Mouse (Mus musculus): ENCODE results near the gene Mthfd1. TPM values are rescaled to one million over a fixed set of nuclear protein-coding genes. Genes with fewer than 3 reads are reported as not detected.

The Mthfd1 gene
- total RNA-seq, 2 experiments from 2014 or later, result 29.4 to 29.7 TPM

DNA sequence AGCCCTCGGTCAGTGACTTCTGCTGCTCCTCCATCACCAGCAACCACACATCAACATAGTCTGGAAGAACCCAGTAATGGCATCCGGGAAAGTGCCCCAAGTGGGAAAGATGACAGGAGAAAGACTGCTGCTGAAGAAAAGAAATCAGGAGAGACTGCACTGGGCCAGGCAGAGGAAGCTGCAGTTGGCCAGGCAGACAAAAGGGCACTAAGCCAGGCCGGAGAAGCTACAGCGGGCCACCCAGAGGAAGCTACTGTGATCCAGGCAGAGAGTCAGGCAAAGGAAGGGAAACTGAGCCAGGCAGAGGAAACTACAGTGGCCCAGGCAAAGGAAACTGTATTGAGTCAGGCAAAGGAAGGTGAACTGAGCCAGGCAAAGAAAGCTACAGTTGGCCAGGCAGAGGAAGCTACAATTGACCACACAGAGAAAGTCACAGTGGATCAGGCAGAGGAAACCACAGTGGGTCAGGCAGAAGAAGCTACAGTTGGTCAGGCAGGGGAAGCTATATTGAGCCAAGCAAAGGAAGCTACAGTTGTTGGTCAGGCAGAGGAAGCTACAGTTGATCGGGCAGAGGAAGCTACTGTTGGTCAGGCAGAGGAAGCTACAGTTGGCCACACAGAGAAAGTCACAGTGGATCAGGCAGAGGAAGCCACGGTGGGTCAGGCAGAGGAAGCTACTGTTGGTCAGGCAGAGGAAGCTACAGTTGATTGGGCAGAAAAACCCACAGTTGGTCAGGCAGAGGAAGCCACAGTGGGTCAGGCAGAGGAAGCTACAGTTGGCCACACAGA is 73.7 kb downstream of the Mthfd1 start:
- intact Hi-C loops (cut with DNase I), result no loop called here

DNA sequence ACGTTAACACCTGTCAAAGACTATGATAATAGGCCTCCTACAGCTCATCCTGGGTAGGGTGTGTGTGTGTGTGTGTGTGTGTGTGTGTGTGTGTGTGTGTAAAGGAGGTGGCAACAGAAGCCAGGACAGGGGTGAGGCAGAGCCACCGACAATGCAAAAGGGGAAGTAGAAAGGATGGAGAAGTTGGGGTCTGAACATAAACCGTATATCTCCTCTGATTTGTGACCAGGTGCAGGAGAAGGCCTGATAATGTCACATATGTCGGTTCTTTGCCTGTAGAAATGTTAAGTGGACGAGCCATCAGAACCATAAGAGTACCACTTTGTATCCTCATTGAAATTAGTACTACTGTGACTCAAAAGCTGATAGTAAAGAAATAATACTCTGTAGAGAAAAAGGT is 78.6 kb downstream of the Mthfd1 start:
- DNase-seq, result no peak
- intact Hi-C loops (cut with DNase I), result no loop called here

More for the DNA sequence above, 73.7 kb downstream of the Mthfd1 start:
- DNase-seq, result no peak

DNA sequence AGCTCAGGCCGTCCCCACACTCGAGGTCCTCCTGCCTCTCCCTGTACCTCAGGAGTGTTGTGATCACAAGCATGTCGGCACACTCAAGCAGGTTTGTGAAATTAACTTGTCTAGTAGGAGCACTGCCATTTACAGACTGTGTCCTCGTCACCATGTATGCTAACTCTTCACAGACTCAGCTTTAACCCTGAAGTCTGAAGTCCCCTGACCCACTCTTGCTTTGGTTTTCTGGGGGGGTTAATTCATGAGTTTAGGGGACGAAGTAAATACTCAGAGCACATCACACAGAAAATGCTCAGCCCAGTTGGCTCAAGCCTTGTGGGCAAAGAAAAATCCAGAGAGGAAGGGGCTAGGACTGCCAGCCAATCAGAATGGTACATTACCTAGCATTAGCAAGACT is 80.5 kb downstream of the Mthfd1 start:
- no peak for DNase-seq
- intact Hi-C loops (cut with DNase I), result no loop called here

DNA sequence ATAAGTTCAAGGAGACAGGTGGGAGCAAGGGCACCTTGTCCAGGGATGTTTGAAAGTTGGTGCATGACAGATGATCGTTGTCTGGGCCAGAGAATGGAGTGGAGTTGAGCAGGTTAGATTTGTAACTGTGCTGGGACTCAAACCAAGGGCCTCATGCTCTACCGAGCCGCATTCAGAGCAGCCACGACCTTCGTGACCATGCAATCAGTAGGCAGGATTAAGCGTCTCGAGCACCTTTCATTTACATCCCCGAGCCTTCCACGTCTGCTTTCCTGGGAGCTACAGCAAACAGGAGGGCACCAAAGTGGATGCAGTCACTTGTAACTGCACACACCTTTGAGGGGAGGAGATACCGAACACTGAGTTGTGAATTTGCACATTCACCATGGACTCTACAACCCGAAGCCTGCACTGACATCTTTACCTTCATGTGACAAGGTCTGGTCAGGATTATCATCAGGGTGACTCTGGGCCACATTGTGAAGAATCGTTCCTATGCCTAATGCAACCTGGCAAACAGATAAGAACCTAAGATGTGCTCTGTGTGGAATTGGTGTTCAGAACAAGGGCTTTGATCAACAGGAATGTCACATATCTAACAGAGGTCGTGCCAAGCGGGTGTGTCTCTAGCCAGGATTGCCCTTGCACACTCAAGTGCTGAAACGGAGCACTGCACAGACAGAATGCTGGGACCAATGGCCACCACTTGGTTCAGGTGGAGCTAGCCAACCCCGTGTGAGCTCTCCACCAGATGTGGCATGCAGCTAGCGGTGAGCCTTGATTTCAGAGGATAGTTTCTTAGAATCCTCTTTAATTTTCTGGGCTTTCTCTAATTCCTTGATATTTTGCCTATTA is 81.2 kb downstream of the Mthfd1 start:
- intact Hi-C loops (cut with DNase I), result no loop called here
- no peak for DNase-seq

- intact Hi-C loops (cut with DNase I), result loop anchor here (2.0 to 10.0 kb wide), 3 partner anchors 74 to 384 kb away; no protein-coding TSS in a partner anchor
Observed at GRCm38 (mm10) chr12:76341080-76341479, 86.0 kb downstream of the Mthfd1 start.

GRCm38 (mm10) chr12:76345759-76346455 is 90.8 kb downstream of the Mthfd1 start:
- DNase-seq, result peak in 1 of 2 experiments; percentile 14
- intact Hi-C loops (cut with DNase I), result loop anchor here (10.0 kb wide), 1 partner anchor 379 kb away; no protein-coding TSS in a partner anchor

More at GRCm38 (mm10) chr12:76341080-76341479, 86.0 kb downstream of the Mthfd1 start:
- DNase-seq, result peak; percentile 48 to 76

- no peak for DNase-seq
Observed at GRCm38 (mm10) chr12:76349680-76350220, 94.7 kb downstream of the Mthfd1 start.

GRCm38 (mm10) chr12:76360868-76361267 is 105.8 kb downstream of the Mthfd1 start:
- intact Hi-C loops (cut with DNase I), result no loop called here
- DNase-seq, result no peak

More at GRCm38 (mm10) chr12:76349680-76350220, 94.7 kb downstream of the Mthfd1 start:
- intact Hi-C loops (cut with DNase I), result loop anchor here (10.0 kb wide), 1 partner anchor 375 kb away; no protein-coding TSS in a partner anchor

GRCm38 (mm10) chr12:76361405-76362302 is 106.6 kb downstream of the Mthfd1 start:
- intact Hi-C loops (cut with DNase I), result no loop called here

DNA sequence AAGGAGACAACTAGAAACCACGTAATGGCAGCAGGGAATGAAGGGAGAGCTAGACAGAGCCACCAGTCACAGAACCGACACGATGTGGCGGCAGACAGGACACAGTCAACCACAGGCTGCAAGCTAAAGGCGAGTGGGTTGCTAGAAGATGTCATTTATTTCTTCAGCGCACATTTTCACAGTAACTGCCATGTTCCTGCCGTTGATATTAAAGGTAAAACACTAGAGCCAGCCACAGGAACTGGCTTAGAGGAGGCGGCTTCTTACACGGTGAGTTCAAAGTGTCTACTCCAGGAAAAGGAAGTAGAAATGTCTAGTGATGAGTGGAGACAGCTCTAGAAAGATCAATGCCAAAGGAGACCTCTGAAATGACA is 107.2 kb downstream of the Mthfd1 start:
- intact Hi-C loops (cut with DNase I), result no loop called here
- DNase-seq, result no peak

More at GRCm38 (mm10) chr12:76361405-76362302, 106.6 kb downstream of the Mthfd1 start:
- DNase-seq, result no peak

GRCm38 (mm10) chr12:76366276-76366675 is 111.2 kb downstream of the Mthfd1 start:
- intact Hi-C loops (cut with DNase I), result no loop called here
- no peak for DNase-seq

DNA sequence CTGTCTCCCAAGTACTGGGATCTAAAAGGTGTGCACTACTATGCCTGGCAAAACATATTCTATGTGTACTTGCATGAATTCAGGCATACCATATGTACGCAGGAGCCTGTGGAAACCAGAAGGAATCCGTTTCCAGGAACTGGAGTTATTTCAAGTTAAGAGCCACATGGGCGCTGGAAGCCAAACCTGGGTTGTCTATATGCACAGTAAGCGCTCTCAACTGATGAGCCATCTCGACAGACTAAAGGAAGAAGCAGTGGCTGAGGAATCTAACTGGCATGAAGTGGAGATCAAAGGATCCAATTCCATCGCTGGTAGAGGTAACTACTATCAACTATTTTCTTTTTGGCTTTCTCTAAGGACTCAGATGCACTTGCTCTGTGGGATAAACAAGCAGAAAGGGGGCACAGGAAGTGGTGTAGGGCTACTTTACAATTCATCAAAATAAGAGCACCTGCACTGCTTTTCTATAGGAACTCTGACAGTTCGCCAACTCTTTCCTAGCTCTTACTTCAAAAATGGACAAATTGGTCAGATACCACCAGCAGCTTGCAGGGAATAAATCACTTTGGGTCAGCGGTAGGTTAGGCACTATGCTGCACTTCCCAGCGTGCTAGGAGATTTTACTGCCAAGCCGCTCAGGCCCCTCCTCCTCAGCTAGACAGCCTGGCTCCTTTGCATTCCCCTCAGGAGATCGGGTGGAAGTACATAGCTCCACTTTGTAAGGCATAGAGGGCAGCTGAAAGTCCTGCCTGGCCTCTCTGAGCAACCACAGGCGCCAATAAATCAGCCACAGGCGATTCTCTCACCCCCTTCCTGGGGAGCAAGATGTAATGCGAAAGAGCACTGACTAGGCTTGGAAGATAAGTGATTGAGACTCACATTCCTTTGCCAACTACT is 112.2 kb downstream of the Mthfd1 start:
- intact Hi-C loops (cut with DNase I), result no loop called here
- peak in 1 of 2 experiments; percentile 19 for DNase-seq

DNA sequence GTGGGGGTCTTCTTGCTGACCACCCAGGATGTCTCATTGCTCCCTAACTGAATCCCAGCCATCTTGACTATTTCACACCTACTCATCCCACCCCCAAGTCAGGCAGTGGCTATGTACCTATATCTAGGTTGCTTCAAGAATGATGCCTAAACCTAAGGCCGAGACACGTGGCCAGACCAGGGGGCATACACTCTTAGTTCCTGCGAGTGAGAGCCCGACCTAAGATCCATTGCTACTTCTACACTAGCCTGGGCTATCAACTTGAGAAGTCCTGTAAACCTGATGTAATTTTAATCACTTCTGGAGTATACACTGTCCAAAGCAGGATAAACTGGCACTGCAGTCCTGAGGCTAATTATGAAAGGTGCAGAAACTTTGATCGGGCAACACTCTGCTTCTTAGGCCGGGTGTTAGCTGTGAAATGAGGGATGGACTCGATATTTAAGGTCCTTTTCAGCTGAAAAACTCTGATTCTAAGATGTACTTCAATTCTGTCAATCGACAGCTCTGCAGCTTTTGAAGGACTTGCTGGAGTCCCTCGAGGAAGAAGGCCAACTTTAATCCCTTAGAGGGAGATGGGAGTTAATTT is 113.2 kb downstream of the Mthfd1 start:
- no peak for DNase-seq
- intact Hi-C loops (cut with DNase I), result no loop called here

DNA sequence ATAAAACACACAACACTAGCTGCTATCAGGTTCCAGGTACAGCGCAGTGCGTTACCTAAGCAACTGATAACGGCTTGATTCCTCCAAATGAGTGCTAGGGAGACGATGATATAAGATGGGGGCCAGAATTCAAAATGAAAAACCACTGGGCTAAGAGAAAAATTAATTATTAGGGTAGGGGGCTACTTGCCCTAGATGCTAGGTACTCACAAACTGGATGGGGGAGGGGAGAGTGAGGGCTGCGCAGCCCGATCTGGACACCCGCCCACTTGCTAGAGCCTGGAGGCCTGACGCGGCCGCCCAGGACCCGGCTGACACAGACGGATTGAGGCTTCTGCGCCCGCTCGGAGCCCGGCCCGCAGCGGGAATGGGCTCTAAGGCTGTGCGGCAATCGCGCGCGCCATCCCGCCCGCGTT is 113.7 kb downstream of the Mthfd1 start:
- DNase-seq, result peak in 1 of 2 experiments; percentile 66
- intact Hi-C loops (cut with DNase I), result no loop called here

All from heart, postnatal 14 days (tissue).